Mouse (Mus musculus) bone marrow macrophage, adult 2 months (primary cell): ENCODE data around the gene Gm4981.
"Not testable (repeated sequence)": the region's sequence is repeated elsewhere in the genome, so short reads cannot be mapped to it uniquely, and the experiment has no call there.

Source experiments
- CTCF ChIP-seq: IDR thresholded peaks from 2 replicates; pipeline ENCODE4 v1.5.1; 2012; ENCODE audit warnings: low read depth, mild to moderate bottlenecking, low read length, moderate library complexity
- POLR2A ChIP-seq: IDR thresholded peaks from 2 replicates; pipeline ENCODE4 v1.6.1; 2012; ENCODE audit warnings: mild to moderate bottlenecking, low read depth, low read length, borderline replicate concordance

GRCm38 (mm10) chr10:58238984-58239740 is 2.7 kb upstream of the Gm4981 start:
- not testable (repeated sequence) for TF ChIP-seq POLR2A, CTCF
